Comparison of ENCODE assay signal across 31 mouse cellular contexts in genomic region chr9:99175774-99176173, GRCm38 (mm10).
"Had no signal": no experiment of that assay in that cellular context is flagged by ENCODE, and none has a peak within 500 bp of the region (broad histone marks: within the 10 kb centered on the region; RNA-seq: fewer than 3 reads in every experiment).

No protein-coding gene starts in this region.

- H3K4me2 ChIP-seq: limb, embryonic 12.5 days; limb, embryonic 13.5 days; limb, embryonic 15.5 days; liver, embryonic 11.5 days; liver, embryonic 12.5 days; liver, embryonic 13.5 days; liver, embryonic 15.5 days; lung, embryonic 14.5 days; lung, embryonic 15.5 days; midbrain, embryonic 11.5 days; midbrain, embryonic 12.5 days; midbrain, embryonic 13.5 days; midbrain, embryonic 15.5 days; neural tube, embryonic 12.5 days had no signal

- H3K4me1 ChIP-seq: limb, embryonic 12.5 days; liver, embryonic 15.5 days; lung, embryonic 15.5 days; midbrain, embryonic 13.5 days; midbrain, embryonic 15.5 days; neural tube, embryonic 12.5 days had no signal

- H3K9me3 ChIP-seq: limb, embryonic 10.5 days; limb, embryonic 12.5 days; limb, embryonic 13.5 days; limb, embryonic 15.5 days; liver, embryonic 12.5 days; liver, embryonic 13.5 days; liver, embryonic 15.5 days; lung, embryonic 15.5 days; megakaryocyte, embryonic 14.5 days; midbrain, embryonic 10.5 days; midbrain, embryonic 12.5 days; midbrain, embryonic 13.5 days; midbrain, embryonic 15.5 days; neural tube, embryonic 12.5 days had no signal

- ATAC-seq: liver, embryonic 12.5 days; liver, postnatal 0 days; lung, postnatal 0 days; midbrain, embryonic 13.5 days; midbrain, embryonic 15.5 days had no signal

- H3K27ac ChIP-seq: left cerebral cortex, adult 2 months; limb, embryonic 10.5 days; limb, embryonic 12.5 days; limb, embryonic 13.5 days; limb, embryonic 15.5 days; liver, embryonic 12.5 days; liver, embryonic 13.5 days; liver, embryonic 14.5 days; liver, embryonic 15.5 days; lung, embryonic 15.5 days; macrophage; midbrain, embryonic 10.5 days; midbrain, embryonic 12.5 days; midbrain, embryonic 13.5 days; midbrain, embryonic 15.5 days; neural tube, embryonic 12.5 days had no signal

- H3K9ac ChIP-seq: limb, embryonic 12.5 days; limb, embryonic 13.5 days; limb, embryonic 15.5 days; liver, embryonic 12.5 days; liver, embryonic 13.5 days; liver, embryonic 14.5 days; liver, embryonic 15.5 days; liver, postnatal 0 days; lung, embryonic 14.5 days; lung, embryonic 15.5 days; midbrain, embryonic 12.5 days; midbrain, embryonic 13.5 days; midbrain, embryonic 15.5 days; neural tube, embryonic 12.5 days had no signal

- H3K36me3 ChIP-seq: limb, embryonic 10.5 days; limb, embryonic 12.5 days; limb, embryonic 13.5 days; limb, embryonic 15.5 days; liver, embryonic 12.5 days; liver, embryonic 13.5 days; liver, embryonic 15.5 days; lung, embryonic 15.5 days; midbrain, embryonic 10.5 days; midbrain, embryonic 12.5 days; midbrain, embryonic 13.5 days; midbrain, embryonic 15.5 days; neural tube, embryonic 12.5 days had no signal

- DNase-seq: left cerebral cortex, postnatal 4 days; liver; liver, embryonic 13.5 days; liver, postnatal 0 days; lung, adult 18-20 months; lung, adult 2 months; lung, embryonic 14.5 days; lung, postnatal 10 days; lung, postnatal 36 days; lung, postnatal 4 days; midbrain, embryonic 14.5 days had no signal

- H3K27me3 ChIP-seq: limb, embryonic 12.5 days; limb, embryonic 13.5 days; limb, embryonic 15.5 days; liver, embryonic 13.5 days; liver, embryonic 15.5 days; lung, embryonic 15.5 days; megakaryocyte, embryonic 14.5 days; midbrain, embryonic 12.5 days; midbrain, embryonic 13.5 days; midbrain, embryonic 15.5 days; neural tube, embryonic 12.5 days had no signal

- H3K4me3 ChIP-seq: left cerebral cortex, adult 2 months; limb, embryonic 10.5 days; limb, embryonic 12.5 days; limb, embryonic 13.5 days; limb, embryonic 15.5 days; liver, embryonic 12.5 days; liver, embryonic 13.5 days; liver, embryonic 15.5 days; lung, embryonic 15.5 days; megakaryocyte, embryonic 14.5 days; midbrain, embryonic 10.5 days; midbrain, embryonic 12.5 days; midbrain, embryonic 13.5 days; midbrain, embryonic 15.5 days; myocyte; neural tube, embryonic 12.5 days had no signal
